Mouse (Mus musculus) lung, embryonic 15.5 days (tissue): ENCODE measurements at regions not wholly inside any gene's neighbourhood (a gene's known extent, or its start where the extent isn't known, plus 50 kb on each side); places are given as distances from the start of the nearest gene placed in this dataset.

ENCODE experiments used
- ATAC-seq: fragments of 200-750 bp; cut with Nextera tagmentation; 2 replicates; pipeline ENCODE4 v1.8.0; 2017; ENCODE audit warnings: moderate number of reproducible peaks, borderline replicate concordance; ENCODE audit not compliant: low FRiP score, low TSS enrichment; ENCODE audit errors: extremely low read depth
- H3K27ac ChIP-seq: fragments of 300-500 bp; sonication (generic); 2 replicates; pipeline ENCODE4 v1.5.1; 2015; ENCODE audit warnings: moderate library complexity, mild to moderate bottlenecking, inconsistent platforms
- H3K27me3 ChIP-seq: fragments of 300-500 bp; sonication (generic); 2 replicates; pipeline ENCODE4 v1.6.1; 2015; ENCODE audit warnings: inconsistent platforms
- H3K36me3 ChIP-seq: fragments of 300-500 bp; sonication (generic); 2 replicates; pipeline ENCODE4 v1.6.1; 2015; ENCODE audit warnings: inconsistent platforms
- H3K4me1 ChIP-seq: fragments of 300-500 bp; sonication (generic); 2 replicates; pipeline ENCODE4 v1.6.1; 2015; ENCODE audit warnings: inconsistent platforms
- H3K4me2 ChIP-seq: fragments of 300-500 bp; sonication (generic); 2 replicates; pipeline ENCODE4 v1.6.1; 2015; ENCODE audit warnings: inconsistent platforms, mild to moderate bottlenecking, moderate library complexity
- H3K4me3 ChIP-seq: fragments of 300-500 bp; sonication (generic); 2 replicates; pipeline ENCODE4 v1.5.1; 2015; ENCODE audit warnings: mild to moderate bottlenecking, inconsistent platforms
- H3K9ac ChIP-seq: fragments of 300-500 bp; sonication (generic); 2 replicates; pipeline ENCODE4 v1.6.1; 2015; ENCODE audit warnings: inconsistent platforms
- H3K9me3 ChIP-seq: fragments of 300-500 bp; sonication (generic); 2 replicates; pipeline ENCODE4 v1.6.1; 2016; ENCODE audit warnings: inconsistent platforms
- WGBS: fragments of 180-500 bp; shearing (Covaris S2); methylation state at CpG from one replicate; pipeline ENCODE4 v1.1.7; 2015; 5-methylcytosine and 5-hydroxymethylcytosine counted together

DNA sequence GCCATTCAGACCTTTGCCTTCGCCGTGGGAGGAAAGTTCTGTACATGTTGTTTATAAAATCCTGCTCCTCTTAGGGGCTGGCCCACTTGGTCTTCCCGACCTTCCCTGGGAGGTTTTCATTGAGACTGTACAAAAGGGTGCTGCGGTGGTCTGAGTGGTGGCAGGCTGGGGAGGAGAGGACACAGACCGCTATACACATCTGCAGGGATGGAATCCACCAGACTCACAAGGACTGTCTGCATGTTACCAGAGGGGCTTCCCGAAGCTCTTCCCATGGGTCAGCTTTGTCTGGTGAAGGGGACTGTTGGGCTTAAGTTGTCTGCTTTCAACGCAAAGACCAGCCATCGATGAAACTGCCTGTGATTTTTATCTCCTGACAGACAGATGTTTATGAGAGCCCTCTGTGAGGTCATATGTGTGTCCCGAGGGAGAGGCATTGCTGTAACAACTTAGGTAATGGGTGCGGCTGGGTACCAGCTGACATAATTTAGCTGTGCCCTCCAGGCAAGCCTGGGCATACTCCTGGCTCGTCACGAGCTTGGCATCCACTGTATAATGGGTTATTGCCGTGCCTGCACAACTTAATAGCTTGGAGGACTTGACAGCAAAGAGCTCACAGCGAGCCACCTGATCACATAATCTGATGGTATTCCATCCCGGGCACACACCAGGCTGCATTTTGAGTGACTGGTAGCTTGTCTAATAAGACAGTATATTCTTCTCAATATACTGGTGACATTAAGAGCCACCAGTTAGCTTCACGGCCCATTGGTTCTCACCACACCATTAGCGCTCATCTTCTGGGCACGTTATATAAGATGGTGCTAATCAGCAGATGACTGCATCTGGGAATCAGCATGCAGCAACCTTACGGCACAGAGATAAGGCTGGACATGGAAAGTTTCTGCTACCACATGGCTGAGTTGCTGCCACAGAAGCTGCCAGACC is 128.7 kb downstream of the Ptger3 start:
- H3K4me3 ChIP-seq = no peak overlapping the region
- peak; percentile 46; the same call in 1 of the 2 replicates for ATAC-seq
- no peak overlapping the region for H3K9ac ChIP-seq
- no peak overlapping the region for H3K4me2 ChIP-seq
- no peaks in the 10 kb centered on the region for H3K4me1 ChIP-seq
- no peaks in the 10 kb centered on the region for H3K9me3 ChIP-seq
- H3K27me3 ChIP-seq = no peaks in the 10 kb centered on the region
- no peaks in the 10 kb centered on the region for H3K36me3 ChIP-seq
- no peak overlapping the region for H3K27ac ChIP-seq
- 61% methylated on average over 19 of the region's 19 CpGs for WGBS
